Mouse (Mus musculus): ENCODE results near the gene Gtf3c6. TPM values are rescaled to one million over a fixed set of nuclear protein-coding genes. Genes with fewer than 3 reads are reported as not detected.

Gene Gtf3c6
- 12.8 and 13.2 TPM in 2 replicates for polyA plus RNA-seq (2012; rRNA removed)

DNA sequence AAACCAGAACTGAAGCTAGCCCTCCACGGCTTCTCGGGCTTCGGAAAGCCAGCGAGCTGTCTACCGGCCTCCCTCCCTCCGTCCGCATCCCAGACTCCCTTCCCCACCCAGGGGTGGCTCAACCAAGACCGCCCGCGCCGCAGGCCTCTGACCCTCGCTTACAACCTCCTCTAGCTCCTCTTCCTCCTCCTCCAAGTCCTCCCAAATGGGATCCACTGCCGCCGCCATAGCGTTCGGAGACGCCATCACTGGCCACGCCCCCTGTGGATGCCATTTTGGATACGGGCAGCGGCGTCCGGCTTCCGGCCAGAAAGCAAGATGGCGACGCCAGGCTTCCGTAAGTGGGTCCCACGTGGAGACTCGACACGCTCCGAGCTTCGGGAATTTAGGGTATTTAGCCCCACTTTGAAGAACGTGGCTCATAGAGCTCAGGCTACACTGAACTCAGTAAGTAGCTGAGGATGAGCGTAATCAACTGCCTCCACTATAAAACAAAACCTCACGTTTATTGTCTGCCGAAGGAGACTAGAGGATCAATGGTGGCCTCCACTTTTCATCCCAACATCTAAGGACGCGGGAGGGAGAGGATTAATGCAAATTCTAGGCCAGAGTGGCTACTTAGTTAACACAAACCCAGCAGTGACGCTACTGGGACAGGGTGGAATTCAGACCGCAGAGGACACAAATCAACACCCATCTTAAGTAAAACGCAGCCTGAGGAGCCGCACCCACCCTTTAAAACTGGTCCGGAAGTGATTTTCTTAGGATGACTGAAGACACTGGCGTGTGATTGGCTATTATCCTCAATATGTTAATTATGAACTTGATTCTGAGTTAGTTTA is at the start of gene Gtf3c6:
Gene Gtf3c6 (minus strand): TSS at position 695 of the 842 bp plus-strand sequence.

DNA sequence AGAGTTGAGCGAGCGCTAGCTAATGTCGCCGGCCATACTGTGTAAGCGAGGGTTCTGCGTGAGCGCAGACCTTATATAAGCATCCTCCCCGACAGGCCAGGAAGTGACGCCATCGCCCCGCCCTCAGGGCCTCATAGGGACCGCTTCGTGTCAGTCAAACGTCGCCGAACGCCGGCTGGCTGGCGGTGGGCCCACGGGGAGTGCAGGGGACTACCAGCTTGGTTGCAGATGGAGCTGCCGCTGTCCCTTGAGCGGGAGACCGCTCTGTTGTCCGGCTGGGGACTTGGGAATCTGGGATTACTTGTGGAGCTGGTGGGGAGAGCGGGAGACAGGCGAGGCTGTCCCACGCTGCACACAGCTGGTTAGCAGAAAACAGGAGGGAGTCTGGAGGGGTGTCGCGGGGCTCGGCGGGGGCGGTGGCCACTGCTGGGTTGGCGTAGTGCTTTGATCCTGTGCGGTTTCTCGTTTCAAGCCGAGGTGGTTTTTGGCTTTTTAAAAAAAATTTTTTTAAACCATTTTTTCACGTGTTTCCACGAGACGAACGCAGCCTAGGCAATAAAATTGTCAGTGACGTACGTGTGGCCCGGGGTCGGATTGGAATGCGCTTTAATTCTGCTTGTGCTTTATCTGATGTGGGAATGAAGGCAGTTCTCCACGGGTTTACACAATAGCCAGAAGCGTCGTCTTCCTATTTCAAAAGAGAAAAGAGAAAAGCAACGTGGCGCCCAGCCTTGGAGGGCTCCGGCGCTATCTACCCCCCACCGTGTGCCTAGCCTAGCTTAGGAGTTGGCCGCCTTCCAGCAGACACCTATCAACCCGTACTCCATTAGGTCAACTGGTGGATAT is 44.5 kb upstream of the Gtf3c6 start, which contains the start of gene Amd1:
Gene Amd1 (minus strand): TSS at position 47 of the 846 bp plus-strand sequence.

DNA sequence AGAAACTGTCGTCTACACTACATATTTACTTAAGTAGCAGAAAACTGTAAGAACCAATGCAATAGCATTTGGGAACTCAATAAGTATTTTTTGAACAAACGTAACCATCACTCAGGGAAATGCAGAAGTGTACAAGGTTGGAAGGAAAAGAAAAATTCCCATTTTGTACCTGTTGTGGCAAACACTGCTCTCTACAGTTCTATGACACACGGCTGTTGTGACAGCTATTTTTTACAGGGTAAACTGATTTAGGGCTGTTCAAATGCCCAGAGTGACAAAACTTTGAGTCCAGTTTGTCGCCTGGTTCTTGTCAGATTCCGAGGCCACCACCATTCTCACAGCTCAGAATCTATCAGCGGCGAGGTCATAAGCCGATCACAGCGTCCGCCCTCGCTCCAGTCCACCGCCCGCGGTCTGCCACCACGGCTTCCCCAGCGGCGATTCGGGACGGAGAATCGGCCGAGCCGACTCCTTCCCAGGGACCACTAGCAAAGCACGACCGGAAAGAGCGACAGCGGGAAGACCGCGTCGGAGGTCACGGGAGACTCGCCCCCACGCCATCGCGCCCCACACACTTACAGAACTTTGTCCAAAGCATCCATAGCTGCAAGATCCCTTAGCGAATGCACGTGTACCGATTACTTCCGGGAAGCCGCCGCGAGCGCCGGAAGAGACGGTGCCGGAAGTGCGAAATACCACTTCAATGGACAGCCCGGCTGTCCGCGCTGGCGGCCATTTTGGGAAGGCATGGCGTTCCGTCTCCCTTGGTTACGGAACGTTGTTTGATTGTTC is 11.3 kb downstream of the Gtf3c6 start, which contains the start of gene Rpf2:
Gene Rpf2 (minus strand): TSS at position 663 of the 792 bp plus-strand sequence.

Other genes starting within 250 kb of the Gtf3c6 start
- gene Mfsd4b1, start 232.8 kb downstream of the Gtf3c6 start, polyA plus RNA-seq (2012; rRNA removed) = 0.99 and 2.1 TPM in 2 replicates
- 15.8 and 16.2 TPM in 2 replicates for gene Slc16a10, start 115.8 kb downstream of the Gtf3c6 start, polyA plus RNA-seq (2012; rRNA removed)
- 9.0 and 11.2 TPM in 2 replicates for gene Rpf2, start 11.1 kb downstream of the Gtf3c6 start, polyA plus RNA-seq (2012; rRNA removed)
- gene Amd1, start 44.1 kb upstream of the Gtf3c6 start, polyA plus RNA-seq (2012; rRNA removed) = 27.2 and 28.6 TPM in 2 replicates
- 2.9 and 3.0 TPM in 2 replicates for gene Cdk19, start 81.5 kb upstream of the Gtf3c6 start, polyA plus RNA-seq (2012; rRNA removed)

All from liver, embryonic 18 days (tissue).